Mouse (Mus musculus): Measurements from ENCODE around the gene Aire.

The Aire gene

GRCm38 (mm10) chr10:78043406-78043836 lies at the start of gene Aire:
Aire (minus strand) TSS chr10:78043610.
- peak; percentile 72 for DNase-seq (ENCODE audit: low spot score)

- DNase-seq (ENCODE audit: low spot score), result no peak
Observed at GRCm38 (mm10) chr10:78092725-78093029, 49.3 kb upstream of the Aire start.

DNA sequence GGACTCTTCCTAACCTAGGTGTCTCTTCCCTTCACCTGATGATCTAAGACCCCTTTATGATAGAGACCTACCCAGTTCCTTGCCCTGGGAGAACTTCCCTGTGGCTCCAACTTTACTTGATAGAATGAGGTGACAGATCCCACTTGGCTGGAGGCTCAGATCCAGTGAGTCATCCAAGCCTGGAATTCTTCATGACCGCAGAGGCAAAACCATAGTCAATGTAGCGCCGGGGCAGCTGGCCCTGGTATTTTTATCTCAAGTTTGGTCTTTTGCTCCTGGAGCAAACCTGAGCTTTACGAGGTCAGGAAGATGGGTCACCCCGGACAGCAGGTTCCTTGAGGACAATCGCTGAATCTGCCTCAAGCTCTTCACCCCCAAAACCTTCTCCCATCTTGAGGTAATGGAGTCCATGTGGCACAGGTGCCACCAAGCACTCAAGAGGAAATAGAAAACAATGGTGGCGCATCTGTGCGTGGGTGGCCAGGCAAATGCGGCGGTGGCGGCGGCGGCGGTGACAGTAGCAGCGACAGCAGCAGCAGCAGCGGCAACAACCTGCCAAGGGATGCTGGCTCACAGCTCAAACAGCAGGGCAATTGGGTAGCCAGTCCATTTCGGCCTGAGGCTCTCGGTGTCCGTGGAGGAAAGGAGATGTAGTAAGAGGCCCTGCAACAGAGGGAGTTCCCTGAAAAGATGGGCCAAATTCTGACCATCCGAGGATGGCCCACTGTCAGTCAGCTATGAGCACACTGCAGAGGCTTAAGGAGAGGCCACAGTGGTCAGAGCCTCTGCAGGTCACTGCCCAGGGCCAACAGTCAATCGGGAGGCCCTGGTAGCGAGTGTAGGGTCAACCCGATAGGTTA lies 48.7 kb upstream of the Aire start:
- no peak for DNase-seq (ENCODE audit: low spot score)

GRCm38 (mm10) chr10:78090706-78091491 lies 47.5 kb upstream of the Aire start:
- no peak for DNase-seq (ENCODE audit: low spot score)

- no peak for DNase-seq (ENCODE audit: low spot score)
Observed at GRCm38 (mm10) chr10:78090246-78090645, 46.8 kb upstream of the Aire start.

DNA sequence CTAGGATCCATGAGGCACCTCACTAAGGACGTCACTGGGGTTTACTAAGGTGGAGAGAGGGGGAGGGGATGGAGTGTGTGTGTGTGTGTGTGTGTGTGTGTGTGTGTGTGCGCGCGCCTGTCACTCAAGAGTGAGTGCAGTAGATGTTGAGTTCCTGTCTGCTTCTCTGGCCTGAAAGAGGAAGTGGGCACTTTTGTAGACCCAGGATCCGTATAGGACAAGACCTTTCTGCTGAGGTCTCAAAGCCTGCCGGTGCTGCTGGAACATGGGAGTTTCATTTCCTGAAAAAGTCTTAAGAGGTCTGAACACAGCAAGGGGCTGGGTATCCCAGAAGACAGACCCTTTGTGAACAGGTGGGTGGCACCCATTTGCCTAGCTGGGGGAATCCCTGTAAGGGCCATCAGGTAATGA lies 43.7 kb upstream of the Aire start:
- no peak for DNase-seq (ENCODE audit: low spot score)

- no peak for DNase-seq (ENCODE audit: low spot score)
Observed at GRCm38 (mm10) chr10:78086444-78087061, 43.1 kb upstream of the Aire start.

GRCm38 (mm10) chr10:78085711-78086110 lies 42.3 kb upstream of the Aire start:
- DNase-seq (ENCODE audit: low spot score), result no peak

DNA sequence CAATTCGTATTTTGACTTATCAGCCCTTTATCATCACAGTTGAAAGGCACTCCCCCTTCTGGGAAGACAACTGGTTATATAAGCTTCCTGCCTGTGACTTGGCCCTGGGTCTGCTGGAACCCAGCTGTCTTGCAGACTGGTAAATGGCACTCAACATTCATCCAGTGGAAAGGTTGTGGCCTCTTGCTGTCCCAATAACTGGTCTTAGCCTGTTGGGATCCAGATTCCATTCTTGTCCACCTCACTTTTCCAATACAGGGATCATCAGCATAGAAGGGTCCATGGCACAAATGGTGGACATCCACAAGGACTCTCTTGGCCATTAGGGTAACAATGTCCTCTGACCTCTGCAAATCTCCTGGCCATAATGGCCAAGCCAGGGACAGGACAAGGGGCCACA lies 40.7 kb upstream of the Aire start:
- DNase-seq (ENCODE audit: low spot score), result no peak

- DNase-seq (ENCODE audit: low spot score), result no peak
Observed at GRCm38 (mm10) chr10:78079955-78080591, 36.7 kb upstream of the Aire start.

DNA sequence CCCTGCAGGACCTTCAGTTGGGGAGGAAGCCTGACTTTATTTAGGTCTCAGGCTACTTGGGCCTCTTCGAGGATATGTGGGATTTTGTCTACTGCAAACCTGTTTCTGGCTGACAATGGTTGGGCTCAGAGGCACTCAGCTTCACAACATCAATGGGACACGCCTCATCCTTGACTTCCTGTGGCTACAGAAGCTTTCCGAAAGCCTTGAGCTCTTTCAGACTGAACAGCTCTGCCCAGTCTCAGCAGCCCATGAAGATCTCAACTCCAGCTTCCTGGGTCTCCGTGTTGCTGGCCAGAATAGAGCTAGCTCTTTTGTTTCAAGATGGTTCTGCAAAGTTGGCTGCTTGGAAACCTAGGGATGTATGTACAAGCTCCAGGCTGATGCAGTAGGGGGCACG lies 34.9 kb upstream of the Aire start:
- DNase-seq (ENCODE audit: low spot score), result no peak

GRCm38 (mm10) chr10:78077862-78078261 lies 34.5 kb upstream of the Aire start:
- no peak for DNase-seq (ENCODE audit: low spot score)

DNA sequence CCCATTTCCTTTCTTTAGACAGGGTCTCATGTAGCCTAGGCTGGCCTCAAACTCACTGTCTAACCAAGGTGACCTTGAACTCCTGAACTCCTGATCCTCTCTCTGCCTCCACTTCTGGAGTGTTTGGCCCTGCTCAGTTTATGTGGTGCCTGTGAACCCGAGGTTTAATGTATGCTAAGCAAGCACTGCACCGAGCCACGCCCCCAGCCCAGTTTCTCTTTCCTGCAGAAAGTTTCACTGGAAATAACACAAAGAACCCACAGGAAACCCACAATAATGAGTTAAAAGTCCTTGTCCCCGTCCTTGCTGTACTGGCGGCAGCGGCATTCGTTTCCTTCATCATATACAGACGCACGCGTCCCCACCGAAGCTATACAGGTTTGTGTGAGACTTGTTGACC lies 31.6 kb upstream of the Aire start:
- DNase-seq (ENCODE audit: low spot score), result no peak

GRCm38 (mm10) chr10:78074151-78074550 lies 30.7 kb upstream of the Aire start:
- DNase-seq (ENCODE audit: low spot score), result no peak

- DNase-seq (ENCODE audit: low spot score), result peak; percentile 77
Observed at GRCm38 (mm10) chr10:78069101-78070011, 25.9 kb upstream of the Aire start, which contains the start of gene Icosl. Icosl (plus strand) TSS chr10:78069302.

DNA sequence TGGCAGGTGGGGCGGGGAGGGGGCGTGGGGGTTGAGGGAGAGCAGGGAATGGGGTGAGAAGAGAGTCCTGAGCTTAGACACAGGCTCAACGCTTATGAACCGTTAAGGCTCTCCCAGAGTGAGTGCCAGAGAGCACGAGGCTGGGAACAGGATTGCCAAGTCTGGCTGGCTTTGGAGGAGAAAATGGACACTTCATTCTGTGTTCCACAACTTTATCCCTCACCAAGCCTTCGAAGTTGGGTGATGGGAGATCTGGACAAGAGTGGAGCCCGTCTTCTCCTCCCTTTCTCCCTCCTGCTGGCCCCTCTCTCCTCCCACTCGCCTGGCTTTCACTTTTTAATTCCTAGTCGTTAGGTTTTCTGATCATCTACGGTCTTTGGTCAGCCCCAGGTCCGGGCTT lies 25.1 kb upstream of the Aire start:
- peak; percentile 23 for DNase-seq (ENCODE audit: low spot score)

DNA sequence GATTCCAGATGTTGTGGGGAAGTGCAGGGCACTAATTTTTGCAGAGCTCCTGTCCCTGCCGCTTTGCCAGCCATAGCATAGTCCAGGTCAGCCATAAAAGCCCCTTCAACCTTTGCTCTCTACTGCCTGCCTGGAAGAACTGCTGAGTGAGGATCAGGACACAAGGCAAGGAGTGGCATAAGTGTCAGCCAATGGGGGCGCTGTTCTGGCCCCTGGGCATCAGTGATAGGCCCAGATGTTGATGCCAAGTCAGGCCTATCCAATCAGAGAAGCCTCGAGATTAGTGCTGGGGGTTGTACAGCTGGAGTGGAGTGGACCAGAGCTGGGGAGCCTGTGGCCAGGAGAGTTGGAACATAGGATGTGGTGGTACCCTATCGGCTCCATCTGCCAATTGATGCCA lies 23.8 kb upstream of the Aire start:
- peak; percentile 87 for DNase-seq (ENCODE audit: low spot score)

- DNase-seq (ENCODE audit: low spot score), result no peak
Observed at GRCm38 (mm10) chr10:78063122-78063521, 19.7 kb upstream of the Aire start.

DNA sequence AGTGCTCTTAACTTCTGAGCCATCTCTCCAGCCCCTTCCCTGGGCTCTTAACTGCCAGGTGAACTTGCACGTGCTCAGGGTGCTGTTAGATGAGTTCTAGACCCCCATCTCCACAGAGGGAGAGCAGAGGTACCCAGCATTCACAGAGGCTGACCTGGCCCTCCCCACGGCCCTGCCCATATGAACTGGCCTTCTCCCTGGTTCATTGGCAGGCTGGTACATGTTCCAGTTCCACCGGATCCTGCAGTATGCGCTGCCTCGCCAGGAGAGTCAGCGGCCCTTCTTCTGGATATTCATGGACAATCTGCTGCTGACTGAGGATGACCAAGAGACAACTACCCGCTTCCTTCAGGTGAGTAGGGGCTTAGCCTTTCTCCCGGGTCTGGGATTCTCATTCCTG lies 13.6 kb upstream of the Aire start:
- no peak for DNase-seq (ENCODE audit: low spot score)

- no peak for DNase-seq (ENCODE audit: low spot score)
Observed at GRCm38 (mm10) chr10:78054633-78055565, 11.5 kb upstream of the Aire start.

Data from yolk sac, embryonic 10.5 days (tissue).